Mouse (Mus musculus): ENCODE results near the gene Psme1. TPM values are rescaled to one million over a fixed set of nuclear protein-coding genes. Genes with fewer than 3 reads are reported as not detected.

Gene Psme1
- polyA plus RNA-seq, 1 experiment from 2014 or later = 112 TPM

DNA sequence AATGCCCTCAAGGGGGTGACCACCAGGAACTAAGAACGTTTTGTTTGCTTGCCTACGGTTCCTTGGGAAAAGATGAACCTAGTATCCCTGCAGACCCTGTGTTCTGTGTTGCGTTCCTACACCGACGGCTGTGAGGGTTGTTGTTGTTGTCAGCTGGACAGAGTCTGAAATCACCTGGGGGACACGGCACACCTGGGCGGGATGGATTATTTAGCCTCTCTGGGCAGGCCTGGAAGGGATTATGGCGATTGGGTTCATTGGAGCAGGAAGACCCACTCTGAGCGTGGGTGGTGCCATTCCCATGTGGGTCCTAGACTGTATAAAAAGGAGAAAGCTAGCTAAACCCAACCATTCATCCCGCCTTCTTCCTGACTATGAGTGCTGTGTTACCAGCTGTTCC is 16.1 kb upstream of the Psme1 start:
- DNase-seq (ENCODE audit: low spot score) (no peak), ATAC-seq (ENCODE audit: insufficient read depth, low FRiP score, low TSS enrichment) (no peak)
- 87% methylated on average over 10 of the region's 10 CpGs for WGBS
- no peaks in the 10 kb centered on the region for H3K27me3 ChIP-seq (ENCODE audit: control insufficient read depth, insufficient read depth, low read length)
- H3K9ac ChIP-seq (ENCODE audit: low read length) = no peak overlapping the region
- peaks cover 3% of the 10 kb centered on the region; the same call in 1 of the 2 replicates for H3K36me3 ChIP-seq (ENCODE audit: control insufficient read depth, insufficient read depth, low read length)
- H3K9me3 ChIP-seq (ENCODE audit: control insufficient read depth, low read length) = no peaks in the 10 kb centered on the region
- H3K4me3 ChIP-seq (ENCODE audit: low read depth, low read length) = no peak overlapping the region
- no peak overlapping the region for H3K27ac ChIP-seq (ENCODE audit: low read depth, low read length)
- no peak overlapping the region for H3K4me2 ChIP-seq (ENCODE audit: low read depth)
- peaks cover 5% of the 10 kb centered on the region; the same call in 1 of the 2 replicates for H3K4me1 ChIP-seq (ENCODE audit: control insufficient read depth, insufficient read depth, low read length)

GRCm38 (mm10) chr14:55563249-55563648 is 14.7 kb upstream of the Psme1 start:
- no peaks in the 10 kb centered on the region for H3K9me3 ChIP-seq (ENCODE audit: control insufficient read depth, low read length)
- H3K4me3 ChIP-seq (ENCODE audit: low read depth, low read length) = no peak overlapping the region
- H3K9ac ChIP-seq (ENCODE audit: low read length) = no peak overlapping the region
- peaks cover 5% of the 10 kb centered on the region; the same call in 1 of the 2 replicates for H3K4me1 ChIP-seq (ENCODE audit: control insufficient read depth, insufficient read depth, low read length)
- H3K36me3 ChIP-seq (ENCODE audit: control insufficient read depth, insufficient read depth, low read length) = peaks cover 3% of the 10 kb centered on the region; the same call in 1 of the 2 replicates
- ATAC-seq (ENCODE audit: insufficient read depth, low FRiP score, low TSS enrichment) (no peak), DNase-seq (ENCODE audit: low spot score) (no peak)
- 93% methylated on average over 11 of the region's 11 CpGs for WGBS
- no peaks in the 10 kb centered on the region for H3K27me3 ChIP-seq (ENCODE audit: control insufficient read depth, insufficient read depth, low read length)
- no peak overlapping the region for H3K4me2 ChIP-seq (ENCODE audit: low read depth)
- H3K27ac ChIP-seq (ENCODE audit: low read depth, low read length) = no peak overlapping the region

GRCm38 (mm10) chr14:55565748-55566147 is 12.2 kb upstream of the Psme1 start:
- no peak overlapping the region for H3K4me3 ChIP-seq (ENCODE audit: low read depth, low read length)
- H3K36me3 ChIP-seq (ENCODE audit: control insufficient read depth, insufficient read depth, low read length) = peaks cover 6% of the 10 kb centered on the region; the same call in 1 of the 2 replicates
- DNase-seq (ENCODE audit: low spot score) = no peak
- no peak overlapping the region for H3K9ac ChIP-seq (ENCODE audit: low read length)
- no peak overlapping the region for H3K27ac ChIP-seq (ENCODE audit: low read depth, low read length)
- no peak overlapping the region for H3K4me2 ChIP-seq (ENCODE audit: low read depth)
- H3K27me3 ChIP-seq (ENCODE audit: control insufficient read depth, insufficient read depth, low read length) = no peaks in the 10 kb centered on the region
- peaks cover 5% of the 10 kb centered on the region; the same call in 1 of the 2 replicates for H3K4me1 ChIP-seq (ENCODE audit: control insufficient read depth, insufficient read depth, low read length)
- H3K9me3 ChIP-seq (ENCODE audit: control insufficient read depth, low read length) = no peaks in the 10 kb centered on the region
- 86% methylated on average over 3 of the region's 3 CpGs for WGBS
- ATAC-seq (ENCODE audit: insufficient read depth, low FRiP score, low TSS enrichment) = no peak

DNA sequence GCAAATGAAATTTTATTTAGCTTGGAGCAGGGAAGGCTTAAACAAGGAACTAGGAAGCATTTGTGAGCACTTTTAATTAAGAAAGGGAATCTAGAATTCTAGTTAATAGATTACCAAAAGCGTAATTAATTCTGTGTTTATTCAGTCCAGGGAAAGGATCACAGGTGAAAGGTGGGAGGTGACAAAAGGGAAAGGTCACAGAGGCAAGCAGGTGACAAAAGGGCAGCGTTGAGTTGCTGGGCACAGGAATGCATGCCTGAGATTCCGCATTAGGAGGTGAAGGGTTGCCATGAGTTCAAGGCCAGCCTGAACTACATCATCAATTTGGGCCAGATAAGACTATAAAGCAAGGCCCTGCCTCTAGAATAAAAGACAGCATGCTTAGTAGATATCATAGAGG is 10.4 kb upstream of the Psme1 start:
- no peak overlapping the region for H3K27ac ChIP-seq (ENCODE audit: low read depth, low read length)
- no peak overlapping the region for H3K4me2 ChIP-seq (ENCODE audit: low read depth)
- WGBS = 91% methylated on average over 3 of the region's 3 CpGs
- no peaks in the 10 kb centered on the region for H3K4me1 ChIP-seq (ENCODE audit: control insufficient read depth, insufficient read depth, low read length)
- H3K36me3 ChIP-seq (ENCODE audit: control insufficient read depth, insufficient read depth, low read length) = peaks cover 6% of the 10 kb centered on the region; the same call in 1 of the 2 replicates
- H3K27me3 ChIP-seq (ENCODE audit: control insufficient read depth, insufficient read depth, low read length) = no peaks in the 10 kb centered on the region
- no peaks in the 10 kb centered on the region for H3K9me3 ChIP-seq (ENCODE audit: control insufficient read depth, low read length)
- H3K4me3 ChIP-seq (ENCODE audit: low read depth, low read length) = no peak overlapping the region
- H3K9ac ChIP-seq (ENCODE audit: low read length) = no peak overlapping the region
- no peak for ATAC-seq (ENCODE audit: insufficient read depth, low FRiP score, low TSS enrichment)
- no peak for DNase-seq (ENCODE audit: low spot score)

DNA sequence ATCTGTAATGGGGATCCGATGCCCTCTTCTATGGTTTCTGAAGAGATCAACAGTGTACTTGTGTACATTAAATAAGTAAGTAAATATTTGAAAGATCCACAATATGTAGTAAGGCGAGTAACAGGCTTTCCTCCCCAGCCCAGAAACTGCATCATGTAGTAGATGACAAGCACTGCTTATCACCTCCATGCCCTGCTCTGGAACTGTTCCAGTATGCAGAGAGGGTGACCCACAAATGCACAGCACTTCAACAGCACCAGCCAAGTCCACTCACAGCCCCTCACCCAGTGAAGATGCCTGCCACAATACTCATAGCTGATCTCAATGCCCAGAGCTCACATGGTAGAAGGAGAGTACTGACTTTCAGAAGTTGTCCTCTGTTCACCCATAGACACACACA is 7.3 kb upstream of the Psme1 start:
- no peak for ATAC-seq (ENCODE audit: insufficient read depth, low FRiP score, low TSS enrichment)
- Histone ChIP-seq H3K4me3 (ENCODE audit: low read depth, low read length) (no peak overlapping the region), H3K4me2 (ENCODE audit: low read depth) (no peak overlapping the region)

DNA sequence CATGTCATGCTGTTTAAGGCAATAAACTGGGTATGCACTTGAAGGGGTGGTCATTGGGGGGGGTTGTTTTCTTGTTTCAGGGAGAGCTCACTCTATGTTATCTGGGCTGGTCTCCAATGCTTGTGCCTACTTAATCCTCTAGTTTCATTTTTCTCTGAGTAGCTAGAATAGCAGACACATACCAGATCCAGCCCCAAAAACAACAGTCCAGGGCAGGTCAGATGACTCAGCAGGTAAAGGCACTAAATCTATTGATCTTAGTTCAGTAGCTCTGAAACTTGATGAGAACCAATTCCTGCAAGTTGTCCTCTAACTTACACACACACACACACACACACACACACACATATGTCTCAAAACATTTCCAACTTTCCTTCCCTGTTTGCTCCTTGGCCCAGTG is 6.2 kb upstream of the Psme1 start:
- no peaks in the 10 kb centered on the region for H3K27me3 ChIP-seq (ENCODE audit: control insufficient read depth, insufficient read depth, low read length)
- no peak overlapping the region for H3K4me3 ChIP-seq (ENCODE audit: low read depth, low read length)
- H3K36me3 ChIP-seq (ENCODE audit: control insufficient read depth, insufficient read depth, low read length) = 0 out of 2 replicates have a peak, but pooled peaks cover 3% of the 10 kb centered on the region
- no peaks in the 10 kb centered on the region for H3K9me3 ChIP-seq (ENCODE audit: control insufficient read depth, low read length)
- no peak overlapping the region for H3K4me2 ChIP-seq (ENCODE audit: low read depth)
- no peak overlapping the region for H3K27ac ChIP-seq (ENCODE audit: low read depth, low read length)
- ATAC-seq (ENCODE audit: insufficient read depth, low FRiP score, low TSS enrichment) (no peak), DNase-seq (ENCODE audit: low spot score) (no peak)
- no peak overlapping the region for H3K9ac ChIP-seq (ENCODE audit: low read length)
- H3K4me1 ChIP-seq (ENCODE audit: control insufficient read depth, insufficient read depth, low read length) = no peaks in the 10 kb centered on the region

More for the DNA sequence above, 7.3 kb upstream of the Psme1 start:
- Histone ChIP-seq H3K27me3 (ENCODE audit: control insufficient read depth, insufficient read depth, low read length) (no peaks in the 10 kb centered on the region), H3K4me1 (ENCODE audit: control insufficient read depth, insufficient read depth, low read length) (no peaks in the 10 kb centered on the region), H3K36me3 (ENCODE audit: control insufficient read depth, insufficient read depth, low read length) (0 out of 2 replicates have a peak, but pooled peaks cover 3% of the 10 kb centered on the region), H3K9me3 (ENCODE audit: control insufficient read depth, low read length) (no peaks in the 10 kb centered on the region), H3K9ac (ENCODE audit: low read length) (no peak overlapping the region), H3K27ac (ENCODE audit: low read depth, low read length) (no peak overlapping the region)
- DNase-seq (ENCODE audit: low spot score) = no peak
- 90% methylated on average over 2 of the region's 2 CpGs for WGBS

DNA sequence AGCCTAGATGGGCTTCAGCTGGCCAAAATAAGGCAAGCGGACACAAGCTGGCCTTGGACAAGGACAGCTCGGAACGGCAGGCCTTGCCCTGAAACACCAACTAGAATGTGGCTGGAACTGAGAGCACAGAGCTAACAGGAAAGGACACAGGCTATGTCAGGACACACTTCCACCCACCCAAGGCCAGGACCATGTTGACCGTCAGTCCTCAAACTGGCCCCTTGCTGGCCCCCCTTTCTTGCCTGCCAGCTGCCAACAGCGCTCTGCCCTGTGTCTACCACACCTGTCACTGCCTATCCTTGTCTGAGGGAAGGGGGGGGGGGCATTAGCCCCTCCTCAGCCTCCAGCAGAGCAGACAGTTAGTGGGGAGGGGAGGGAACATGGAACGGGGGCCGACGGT is 2.6 kb upstream of the Psme1 start, which contains the start of gene Fitm1:
Gene Fitm1, plus strand, starts transcription at position 316 of the 400 bp plus-strand sequence.
- no peak within 1 kb of the TSS for H3K4me3 ChIP-seq (ENCODE audit: low read depth, low read length)
- no peaks in the 10 kb centered on the region for H3K27me3 ChIP-seq (ENCODE audit: control insufficient read depth, insufficient read depth, low read length)
- H3K27ac ChIP-seq (ENCODE audit: low read depth, low read length) = no peak within 1 kb of the TSS
- H3K4me1 ChIP-seq (ENCODE audit: control insufficient read depth, insufficient read depth, low read length) = peaks cover 8% of the 10 kb centered on the region; the same call in 1 of the 2 replicates
- 82% methylated on average over 8 of the region's 8 CpGs for WGBS
- ATAC-seq (ENCODE audit: insufficient read depth, low FRiP score, low TSS enrichment) (no peak), DNase-seq (ENCODE audit: low spot score) (no peak)
- H3K4me2 ChIP-seq (ENCODE audit: low read depth) = no peak within 1 kb of the TSS
- H3K36me3 ChIP-seq (ENCODE audit: control insufficient read depth, insufficient read depth, low read length) = no peaks in the 10 kb centered on the region
- no peaks in the 10 kb centered on the region for H3K9me3 ChIP-seq (ENCODE audit: control insufficient read depth, low read length)
- no peak within 1 kb of the TSS for H3K9ac ChIP-seq (ENCODE audit: low read length)

DNA sequence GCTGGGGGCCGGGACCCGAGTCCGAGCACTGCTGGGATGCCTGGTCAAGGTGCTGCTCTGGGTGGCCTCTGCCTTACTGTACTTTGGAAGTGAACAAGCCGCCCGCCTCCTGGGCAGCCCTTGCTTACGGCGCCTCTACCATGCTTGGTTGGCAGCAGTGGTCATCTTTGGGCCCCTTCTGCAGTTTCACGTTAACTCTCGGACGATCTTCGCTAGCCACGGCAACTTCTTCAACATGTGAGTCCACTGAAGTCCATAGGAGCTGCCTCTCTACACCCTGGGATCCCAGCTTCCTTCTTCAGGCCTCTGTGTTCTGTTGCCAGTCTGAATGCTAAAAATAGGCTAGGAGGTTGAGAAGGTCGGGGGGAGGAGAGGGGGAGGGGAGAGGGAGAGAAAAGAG is 2.2 kb upstream of the Psme1 start:
- no peak overlapping the region for H3K4me3 ChIP-seq (ENCODE audit: low read depth, low read length)
- no peak overlapping the region for H3K4me2 ChIP-seq (ENCODE audit: low read depth)
- H3K36me3 ChIP-seq (ENCODE audit: control insufficient read depth, insufficient read depth, low read length) = no peaks in the 10 kb centered on the region
- peaks cover 8% of the 10 kb centered on the region; the same call in 1 of the 2 replicates for H3K4me1 ChIP-seq (ENCODE audit: control insufficient read depth, insufficient read depth, low read length)
- ATAC-seq (ENCODE audit: insufficient read depth, low FRiP score, low TSS enrichment) (no peak), DNase-seq (ENCODE audit: low spot score) (no peak)
- H3K27me3 ChIP-seq (ENCODE audit: control insufficient read depth, insufficient read depth, low read length) = no peaks in the 10 kb centered on the region
- WGBS = 82% methylated on average over 13 of the region's 13 CpGs
- no peaks in the 10 kb centered on the region for H3K9me3 ChIP-seq (ENCODE audit: control insufficient read depth, low read length)
- H3K27ac ChIP-seq (ENCODE audit: low read depth, low read length) = no peak overlapping the region
- H3K9ac ChIP-seq (ENCODE audit: low read length) = no peak overlapping the region

- DNase-seq (ENCODE audit: low spot score) (no peak), ATAC-seq (ENCODE audit: insufficient read depth, low FRiP score, low TSS enrichment) (no peak)
- Histone ChIP-seq H3K4me1 (ENCODE audit: control insufficient read depth, insufficient read depth, low read length) (peaks cover 8% of the 10 kb centered on the region; the same call in 1 of the 2 replicates), H3K9ac (ENCODE audit: low read length) (no peak overlapping the region), H3K36me3 (ENCODE audit: control insufficient read depth, insufficient read depth, low read length) (no peaks in the 10 kb centered on the region), H3K4me2 (ENCODE audit: low read depth) (no peak overlapping the region), H3K4me3 (ENCODE audit: low read depth, low read length) (no peak overlapping the region), H3K27me3 (ENCODE audit: control insufficient read depth, insufficient read depth, low read length) (no peaks in the 10 kb centered on the region), H3K9me3 (ENCODE audit: control insufficient read depth, low read length) (no peaks in the 10 kb centered on the region), H3K27ac (ENCODE audit: low read depth, low read length) (no peak overlapping the region)
- 87% methylated on average over 16 of the region's 16 CpGs for WGBS
Measured at GRCm38 (mm10) chr14:55576376-55576775, 1.5 kb upstream of the Psme1 start.
